Mouse (Mus musculus) G1E (cell line): ENCODE measurements around the gene A630023A22Rik. TPM values are rescaled to one million over a fixed set of nuclear protein-coding genes. Genes with fewer than 3 reads are reported as not detected.

Source experiments
- ATAC-seq: 2 replicates; pipeline ENCODE4 v1.8.0; 2016; ENCODE audit warnings: mild to moderate bottlenecking; ENCODE audit not compliant: insufficient number of reproducible peaks, poor library complexity, low FRiP score, severe bottlenecking; ENCODE audit errors: extremely low read depth
- DNase-seq: peaks from one replicate; pipeline ENCODE4 v3.0.0; 2012; ENCODE audit warnings: low spot score
- H3K27me3 ChIP-seq: 2 replicates; pipeline ENCODE4 v1.6.1; 2012; ENCODE audit warnings: mild to moderate bottlenecking, low read length, inconsistent platforms; ENCODE audit not compliant: insufficient read depth
- H3K36me3 ChIP-seq: replicated peaks from 2 replicates; pipeline ENCODE3; 2012; ENCODE audit warnings: mild to moderate bottlenecking, inconsistent platforms
- H3K4me1 ChIP-seq: 2 replicates; pipeline ENCODE4 v1.6.1; 2012; ENCODE audit warnings: low read depth, low read length, inconsistent platforms, mixed read lengths; ENCODE audit not compliant: insufficient read depth
- H3K4me3 ChIP-seq: 2 replicates; pipeline ENCODE4 v1.5.1; 2012; ENCODE audit warnings: low read depth, mild to moderate bottlenecking, inconsistent platforms, low read length, moderate library complexity, mixed read lengths
- H3K9me3 ChIP-seq: replicated peaks from 2 replicates; pipeline ENCODE4 v1.6.1; 2012; ENCODE audit warnings: inconsistent platforms
- CTCF ChIP-seq: IDR thresholded peaks from 2 replicates; pipeline ENCODE4 v1.5.1; 2012; ENCODE audit warnings: low read depth, low read length, inconsistent platforms, mixed read lengths
- GATA1 ChIP-seq: IDR thresholded peaks from 2 replicates; pipeline ENCODE4 v1.6.1; 2012; ENCODE audit warnings: borderline replicate concordance, low read length, inconsistent platforms, mixed read lengths
- GATA2 ChIP-seq: IDR thresholded peaks from 2 replicates; pipeline ENCODE4 v1.6.1; 2012; ENCODE audit warnings: low read depth, low read length, inconsistent platforms, borderline replicate concordance
- POLR2AphosphoS5 ChIP-seq: IDR thresholded peaks from 2 replicates; pipeline ENCODE4 v1.6.1; 2012; ENCODE audit warnings: low read depth, low read length, inconsistent platforms; ENCODE audit not compliant: insufficient replicate concordance
- TAL1 ChIP-seq: conservative IDR thresholded peaks from 2 replicates; pipeline ENCODE4 v1.6.1; 2012; ENCODE audit warnings: low read depth, low read length, inconsistent platforms, mixed read lengths
- polyA plus RNA-seq: library from polyadenylated mRNA; stranded (reverse); fragments of >175 nt; gene quantifications from 2 replicates; pipeline ENCODE4 v1.2.3, GENCODE M21; 2012
- total RNA-seq, 2 experiments: library from RNA; stranded (forward) in 1 of 2; stranded (reverse) in 1 of 2; fragments of 200-1000 nt in 1 of 2; fragments of >200 nt in 1 of 2; fragmentation: Nextera tagmentation in 1 of 2; gene quantifications; 2 replicates each; pipeline ENCODE4 v1.2.3; 2014 to 2017

The A630023A22Rik gene
- total RNA-seq (2014; fragmentation: Nextera tagmentation) (not detected in 2 replicates), total RNA-seq (2017) (0.11 TPM in 1 of 2 replicates, not detected in the other), polyA plus RNA-seq (not detected in 2 replicates)

- H3K4me3 ChIP-seq: no peak within 1 kb of the TSS
- H3K9me3 ChIP-seq: no peaks in the 10 kb centered on the region
- H3K27me3 ChIP-seq: no peaks in the 10 kb centered on the region
- TF ChIP-seq GATA1 (no peak), POLR2AphosphoS5 (no peak), GATA2 (no peak), TAL1 (no peak), CTCF (no peak)
- no peak for DNase-seq
- no peak for ATAC-seq
- H3K4me1 ChIP-seq: no peaks in the 10 kb centered on the region
- no peaks in the 10 kb centered on the region for H3K36me3 ChIP-seq
Measured at GRCm38 (mm10) chr14:34102601-34103000, at the start of gene A630023A22Rik. Gene A630023A22Rik, minus strand, starts transcription at chr14:34102754.

GRCm38 (mm10) chr14:34152342-34152741 lies 49.8 kb upstream of the A630023A22Rik start, which contains the start of gene Npy4r:
Gene Npy4r, minus strand, starts transcription at chr14:34152489.
- Histone ChIP-seq H3K4me3 (no peak within 1 kb of the TSS), H3K27me3 (no peaks in the 10 kb centered on the region), H3K9me3 (no peaks in the 10 kb centered on the region), H3K4me1 (no peaks in the 10 kb centered on the region), H3K36me3 (no peaks in the 10 kb centered on the region)
- TF ChIP-seq TAL1: no peak
- no peak for TF ChIP-seq GATA1
- ATAC-seq (no peak), DNase-seq (no peak)

GRCm38 (mm10) chr14:34142915-34143314 lies 40.4 kb upstream of the A630023A22Rik start:
- Histone ChIP-seq H3K4me1 (no peaks in the 10 kb centered on the region), H3K9me3 (no peaks in the 10 kb centered on the region), H3K27me3 (no peaks in the 10 kb centered on the region), H3K4me3 (no peak overlapping the region), H3K36me3 (no peaks in the 10 kb centered on the region)
- DNase-seq: no peak
- ATAC-seq: no peak
- TF ChIP-seq POLR2AphosphoS5: no peak
- no peak for TF ChIP-seq GATA2
- no peak for TF ChIP-seq GATA1
- TF ChIP-seq TAL1: no peak
- no peak for TF ChIP-seq CTCF

GRCm38 (mm10) chr14:34142316-34142715 lies 39.8 kb upstream of the A630023A22Rik start:
- no peak for TF ChIP-seq GATA2
- no peak for TF ChIP-seq TAL1
- TF ChIP-seq POLR2AphosphoS5: no peak
- no peak for TF ChIP-seq CTCF
- no peak for TF ChIP-seq GATA1
- no peak for DNase-seq
- no peaks in the 10 kb centered on the region for H3K36me3 ChIP-seq
- no peak overlapping the region for H3K4me3 ChIP-seq
- no peaks in the 10 kb centered on the region for H3K27me3 ChIP-seq
- H3K4me1 ChIP-seq: no peaks in the 10 kb centered on the region
- no peaks in the 10 kb centered on the region for H3K9me3 ChIP-seq
- ATAC-seq: no peak

- Histone ChIP-seq H3K4me3 (no peak overlapping the region), H3K27me3 (no peaks in the 10 kb centered on the region), H3K9me3 (no peaks in the 10 kb centered on the region), H3K36me3 (no peaks in the 10 kb centered on the region), H3K4me1 (no peaks in the 10 kb centered on the region)
- ATAC-seq: no peak
- DNase-seq: no peak
- TF ChIP-seq GATA2 (no peak), POLR2AphosphoS5 (no peak), CTCF (no peak), GATA1 (no peak), TAL1 (no peak)
Measured at GRCm38 (mm10) chr14:34139671-34140664, 37.4 kb upstream of the A630023A22Rik start.

- TF ChIP-seq CTCF (no peak), GATA1 (no peak), POLR2AphosphoS5 (no peak), TAL1 (no peak), GATA2 (no peak)
- Histone ChIP-seq H3K4me3 (no peak overlapping the region), H3K27me3 (no peaks in the 10 kb centered on the region), H3K4me1 (no peaks in the 10 kb centered on the region), H3K36me3 (no peaks in the 10 kb centered on the region), H3K9me3 (no peaks in the 10 kb centered on the region)
- no peak for ATAC-seq
- no peak for DNase-seq
Measured at GRCm38 (mm10) chr14:34135391-34135790, 32.8 kb upstream of the A630023A22Rik start.
